Mouse (Mus musculus) midbrain, postnatal 0 days (tissue): ENCODE data around the gene Dap. TPM values are rescaled to one million over a fixed set of nuclear protein-coding genes. Genes with fewer than 3 reads are reported as not detected.

ENCODE experiments used
- ATAC-seq: fragments of 200-750 bp; cut with Nextera tagmentation; 2 replicates; pipeline ENCODE4 v1.8.0; 2017; ENCODE audit warnings: moderate number of reproducible peaks, mild to moderate bottlenecking, moderate TSS enrichment, moderate library complexity; ENCODE audit not compliant: low FRiP score
- DNase-seq: peaks from one replicate; pipeline ENCODE4 v3.0.0-alpha.2; 2015; ENCODE audit warnings: low spot score
- H3K27ac ChIP-seq: fragments of 300-500 bp; sonication (generic); 2 replicates; pipeline ENCODE4 v1.5.1; 2014; ENCODE audit warnings: low read depth, mild to moderate bottlenecking, low read length, mixed read lengths
- H3K27me3 ChIP-seq: fragments of 300-500 bp; sonication (generic); 2 replicates; pipeline ENCODE4 v1.6.1; 2014; ENCODE audit warnings: low read length, control low read depth, mixed read lengths; ENCODE audit not compliant: insufficient read depth
- H3K36me3 ChIP-seq: fragments of 300-500 bp; sonication (generic); 2 replicates; pipeline ENCODE4 v1.6.1; 2014; ENCODE audit warnings: low read length, control low read depth, mixed read lengths; ENCODE audit not compliant: insufficient read depth
- H3K4me1 ChIP-seq: fragments of 300-500 bp; sonication (generic); 2 replicates; pipeline ENCODE4 v1.6.1; 2014; ENCODE audit warnings: mild to moderate bottlenecking, control low read depth, antibody characterized with exemption, low read length, mixed read lengths; ENCODE audit not compliant: insufficient read depth
- H3K4me2 ChIP-seq: fragments of 300-500 bp; sonication (generic); 2 replicates; pipeline ENCODE4 v1.6.1; 2014; ENCODE audit warnings: low read depth, mild to moderate bottlenecking, low read length, mixed read lengths; ENCODE audit not compliant: poor library complexity, severe bottlenecking
- H3K4me3 ChIP-seq: fragments of 300-500 bp; sonication (generic); 2 replicates; pipeline ENCODE4 v1.5.1; 2014; ENCODE audit warnings: low read depth, mild to moderate bottlenecking, low read length, moderate library complexity
- H3K9ac ChIP-seq: fragments of 300-500 bp; sonication (generic); replicated peaks from 2 replicates; pipeline ENCODE4 v1.6.1; 2014; ENCODE audit warnings: mild to moderate bottlenecking, low read length, moderate library complexity, mixed read lengths; ENCODE audit not compliant: poor library complexity, severe bottlenecking
- H3K9me3 ChIP-seq: fragments of 300-500 bp; sonication (generic); 2 replicates; pipeline ENCODE4 v1.6.1; 2016; ENCODE audit warnings: low read length, control low read depth
- CTCF ChIP-seq: IDR thresholded peaks from 2 replicates; pipeline ENCODE4 v1.5.1; 2016; ENCODE audit warnings: antibody characterized with exemption, mild to moderate bottlenecking
- WGBS: fragments of 180-500 bp; shearing (Covaris S2); extraction: QIAGEN DNeasy Blood & Tissue Kit; methylation state at CpG from one replicate; pipeline ENCODE4 v1.1.7; 2014; 5-methylcytosine and 5-hydroxymethylcytosine counted together
- polyA plus RNA-seq: library from polyadenylated mRNA; unstranded; fragments of >200 nt; fragmentation: Nextera tagmentation; extraction: Ambion mirVana; gene quantifications from 2 replicates; pipeline ENCODE4 v1.2.1, GENCODE M21; 2015
- total RNA-seq: library from RNA; depleted of rRNA; stranded (reverse); fragments of >200 nt; gene quantifications from 2 replicates; pipeline ENCODE4 v1.2.3, GENCODE M21; 2014

The Dap gene
- total and polyA plus RNA-seq, 2 experiments from 2014 or later = 22.1 to 26.1 TPM

- Histone ChIP-seq H3K9me3 (no peaks in the 10 kb centered on the region), H3K4me3 (no peak overlapping the region), H3K4me2 (no peak overlapping the region), H3K27ac (no peak overlapping the region), H3K36me3 (no peaks in the 10 kb centered on the region), H3K9ac (no peak overlapping the region), H3K4me1 (no peaks in the 10 kb centered on the region; the same call in 1 of the 2 replicates), H3K27me3 (no peaks in the 10 kb centered on the region)
- no peak for TF ChIP-seq CTCF
- ATAC-seq (no peak), DNase-seq (no peak)
- WGBS = 84% methylated on average over 9 of the region's 9 CpGs
Observed at GRCm38 (mm10) chr15:31262361-31262760, 38.2 kb downstream of the Dap start.

GRCm38 (mm10) chr15:31264827-31265226 lies 40.7 kb downstream of the Dap start:
- peak; percentile 100 for TF ChIP-seq CTCF
- H3K4me1 ChIP-seq = no peaks in the 10 kb centered on the region; the same call in 1 of the 2 replicates
- no peaks in the 10 kb centered on the region for H3K27me3 ChIP-seq
- ATAC-seq (peak; percentile 88), DNase-seq (peak; percentile 93)
- H3K36me3 ChIP-seq = no peaks in the 10 kb centered on the region
- no peak overlapping the region for H3K27ac ChIP-seq
- 27% methylated on average over 6 of the region's 6 CpGs for WGBS
- H3K9me3 ChIP-seq = no peaks in the 10 kb centered on the region
- no peak overlapping the region for H3K4me3 ChIP-seq
- H3K4me2 ChIP-seq = no peak overlapping the region
- H3K9ac ChIP-seq = no peak overlapping the region

- 87% methylated on average over 8 of the region's 8 CpGs for WGBS
- Histone ChIP-seq H3K9me3 (no peaks in the 10 kb centered on the region), H3K27me3 (no peaks in the 10 kb centered on the region), H3K4me2 (no peak overlapping the region), H3K4me3 (no peak overlapping the region), H3K27ac (no peak overlapping the region), H3K4me1 (no peaks in the 10 kb centered on the region; the same call in 1 of the 2 replicates), H3K9ac (no peak overlapping the region), H3K36me3 (no peaks in the 10 kb centered on the region)
- DNase-seq (no peak), ATAC-seq (no peak)
- no peak for TF ChIP-seq CTCF
Observed at GRCm38 (mm10) chr15:31265404-31265803, 41.3 kb downstream of the Dap start.

- Histone ChIP-seq H3K4me3 (no peak overlapping the region), H3K4me2 (no peak overlapping the region), H3K27ac (no peak overlapping the region), H3K4me1 (no peaks in the 10 kb centered on the region; the same call in 1 of the 2 replicates), H3K9ac (no peak overlapping the region), H3K36me3 (no peaks in the 10 kb centered on the region), H3K9me3 (no peaks in the 10 kb centered on the region), H3K27me3 (no peaks in the 10 kb centered on the region)
- no peak for TF ChIP-seq CTCF
- WGBS = 90% methylated on average over 12 of the region's 12 CpGs
- ATAC-seq (no peak), DNase-seq (no peak)
Observed at GRCm38 (mm10) chr15:31265845-31266244, 41.7 kb downstream of the Dap start.

DNA sequence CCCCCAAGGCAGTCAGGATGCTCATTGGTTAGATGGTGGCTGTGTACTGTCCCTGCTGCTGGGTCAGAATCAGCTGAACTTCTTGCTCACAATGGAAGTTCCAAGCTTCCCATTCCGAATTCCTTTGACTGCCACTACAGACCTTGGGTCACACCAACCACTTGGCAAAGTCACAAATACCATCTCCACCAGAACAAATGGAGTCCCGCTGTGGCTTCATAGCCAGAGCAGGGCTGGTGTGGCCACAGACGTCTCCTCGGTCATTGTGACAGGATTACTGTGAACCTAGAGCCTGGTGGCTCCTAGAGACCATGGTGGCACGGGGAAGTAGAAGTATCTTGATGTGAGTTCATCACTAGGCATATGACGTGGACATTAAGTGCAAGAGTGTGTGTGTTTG lies 44.0 kb downstream of the Dap start:
- no peaks in the 10 kb centered on the region for H3K4me1 ChIP-seq
- DNase-seq (no peak), ATAC-seq (no peak)
- WGBS = 81% methylated on average over 6 of the region's 6 CpGs
- H3K9me3 ChIP-seq = no peaks in the 10 kb centered on the region
- no peak overlapping the region for H3K4me3 ChIP-seq
- no peak overlapping the region for H3K9ac ChIP-seq
- H3K4me2 ChIP-seq = no peak overlapping the region
- no peaks in the 10 kb centered on the region for H3K27me3 ChIP-seq
- no peak overlapping the region for H3K27ac ChIP-seq
- no peak for TF ChIP-seq CTCF
- no peaks in the 10 kb centered on the region for H3K36me3 ChIP-seq

DNA sequence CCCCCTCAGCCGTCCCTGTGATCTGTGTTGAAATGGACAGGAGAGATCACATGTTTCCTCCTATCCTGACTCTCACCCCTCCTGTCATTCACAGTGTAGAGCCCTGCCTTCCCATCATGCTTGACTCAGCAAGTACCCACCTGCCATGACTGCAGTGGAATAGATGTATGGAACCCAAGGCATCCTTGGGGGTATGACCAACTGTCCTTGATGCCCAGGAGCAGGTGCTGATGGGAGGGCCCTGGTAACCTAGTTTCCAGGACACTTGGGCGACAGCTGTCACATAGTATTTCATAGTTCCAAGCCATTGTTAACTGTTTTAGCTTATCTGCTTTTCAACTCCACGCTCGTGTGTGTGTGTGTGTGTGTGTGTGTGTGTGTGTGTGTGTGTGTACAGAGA lies 45.4 kb downstream of the Dap start:
- Histone ChIP-seq H3K36me3 (0 out of 2 replicates have a peak, but pooled peaks cover 3% of the 10 kb centered on the region), H3K4me1 (no peaks in the 10 kb centered on the region), H3K9ac (no peak overlapping the region), H3K4me2 (no peak overlapping the region), H3K27me3 (no peaks in the 10 kb centered on the region), H3K4me3 (no peak overlapping the region), H3K27ac (no peak overlapping the region), H3K9me3 (no peaks in the 10 kb centered on the region)
- DNase-seq (no peak), ATAC-seq (no peak)
- no peak for TF ChIP-seq CTCF
- WGBS = 81% methylated on average over 4 of the region's 4 CpGs
